Mouse (Mus musculus) kidney, adult 2 months (tissue): ENCODE data around the gene Sik2.

Experiments used
- CTCF ChIP-seq: fragments of 200-500 bp; conservative IDR thresholded peaks from 2 replicates; pipeline ENCODE4 v1.5.1; 2011; ENCODE audit warnings: low read depth, mild to moderate bottlenecking, control low read depth, low read length, moderate library complexity, mixed read lengths; ENCODE audit not compliant: insufficient read depth, insufficient read length
- POLR2A ChIP-seq: fragments of 200-500 bp; IDR thresholded peaks from one replicate; pipeline ENCODE4 v1.6.1; 2011; ENCODE audit warnings: low read depth, low read length, control low read depth

DNA sequence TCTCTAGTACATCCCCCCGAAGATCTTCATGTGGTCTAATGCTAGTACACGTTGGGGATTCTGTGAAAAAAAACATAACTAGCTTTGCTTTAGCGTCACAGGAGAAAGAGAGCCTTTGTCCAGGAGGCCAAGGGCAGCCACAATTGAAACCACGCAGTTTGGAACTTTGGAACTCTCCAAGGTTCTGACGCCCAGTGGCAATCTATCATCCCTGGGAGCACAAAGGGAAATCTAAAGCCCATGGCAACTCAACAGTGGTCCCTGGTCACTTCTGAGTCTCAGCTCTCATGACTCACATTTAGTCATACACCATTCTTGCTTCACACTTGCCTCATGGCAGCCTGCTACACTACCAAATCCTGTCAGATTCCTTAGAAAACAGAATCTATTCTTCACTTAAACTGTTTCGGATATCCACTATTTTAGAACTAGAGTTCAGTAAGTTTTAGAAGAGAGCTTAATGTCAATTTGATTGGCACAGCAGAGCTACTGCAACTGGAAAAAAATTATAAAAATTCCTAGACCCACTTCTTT is 50.9 kb downstream of the Sik2 start:
- TF ChIP-seq CTCF (no peak), POLR2A (no peak)
